Mouse (Mus musculus): ENCODE results near the gene Prkar1b. TPM values are rescaled to one million over a fixed set of nuclear protein-coding genes. Genes with fewer than 3 reads are reported as not detected.

Prkar1b gene
- polyA plus RNA-seq, 1 experiment: 5.4 TPM

- Histone ChIP-seq H3K27me3 (ENCODE audit: control insufficient read depth, insufficient read depth, low read length) (no peaks in the 10 kb centered on the region), H3K27ac (ENCODE audit: control insufficient read depth, insufficient read depth, low read depth, low read length) (no peak overlapping the region), H3K4me1 (ENCODE audit: control insufficient read depth, insufficient read depth, low read length) (no peaks in the 10 kb centered on the region), H3K4me3 (ENCODE audit: control insufficient read depth, low read depth, low read length) (no peak overlapping the region), H3K36me3 (ENCODE audit: control insufficient read depth, insufficient read depth, low read length) (peaks cover 3% of the 10 kb centered on the region)
- TF ChIP-seq CTCF (IDR thresholded peaks at IDR 0.05; ENCODE audit: control insufficient read depth, insufficient read depth, insufficient replicate concordance, low read depth, low read length): no peak
- no peak for TF ChIP-seq POLR2A (IDR thresholded peaks at IDR 0.05; ENCODE audit: control insufficient read depth, low read depth, low read length)
Measured at GRCm38 (mm10) chr5:139161632-139162031, 11.8 kb upstream of the Prkar1b start.

GRCm38 (mm10) chr5:139160899-139161298 is 11.1 kb upstream of the Prkar1b start:
- no peaks in the 10 kb centered on the region for H3K27me3 ChIP-seq (ENCODE audit: control insufficient read depth, insufficient read depth, low read length)
- TF ChIP-seq POLR2A (IDR thresholded peaks at IDR 0.05; ENCODE audit: control insufficient read depth, low read depth, low read length): no peak
- TF ChIP-seq CTCF (IDR thresholded peaks at IDR 0.05; ENCODE audit: control insufficient read depth, insufficient read depth, insufficient replicate concordance, low read depth, low read length): no peak
- no peak overlapping the region for H3K27ac ChIP-seq (ENCODE audit: control insufficient read depth, insufficient read depth, low read depth, low read length)
- no peaks in the 10 kb centered on the region for H3K4me1 ChIP-seq (ENCODE audit: control insufficient read depth, insufficient read depth, low read length)
- peaks cover 3% of the 10 kb centered on the region; the same call in 1 of the 2 replicates for H3K36me3 ChIP-seq (ENCODE audit: control insufficient read depth, insufficient read depth, low read length)
- no peak overlapping the region for H3K4me3 ChIP-seq (ENCODE audit: control insufficient read depth, low read depth, low read length)

- no peaks in the 10 kb centered on the region for H3K27me3 ChIP-seq (ENCODE audit: control insufficient read depth, insufficient read depth, low read length)
- peak overlapping the region; percentile 97 for H3K4me3 ChIP-seq (ENCODE audit: control insufficient read depth, low read depth, low read length)
- TF ChIP-seq CTCF (IDR thresholded peaks at IDR 0.05; ENCODE audit: control insufficient read depth, insufficient read depth, insufficient replicate concordance, low read depth, low read length): no peak
- TF ChIP-seq POLR2A (IDR thresholded peaks at IDR 0.05; ENCODE audit: control insufficient read depth, low read depth, low read length): no peak
- no peaks in the 10 kb centered on the region; the same call in 1 of the 2 replicates for H3K36me3 ChIP-seq (ENCODE audit: control insufficient read depth, insufficient read depth, low read length)
- H3K4me1 ChIP-seq (ENCODE audit: control insufficient read depth, insufficient read depth, low read length): peaks cover 6% of the 10 kb centered on the region
- peak overlapping the region; percentile 90 for H3K27ac ChIP-seq (ENCODE audit: control insufficient read depth, insufficient read depth, low read depth, low read length)
Measured at GRCm38 (mm10) chr5:139150603-139151031, 816 bp upstream of the Prkar1b start.

GRCm38 (mm10) chr5:139149006-139149672 is 662 bp downstream of the Prkar1b start:
- TF ChIP-seq CTCF (IDR thresholded peaks at IDR 0.05; ENCODE audit: control insufficient read depth, insufficient read depth, insufficient replicate concordance, low read depth, low read length) (no peak), POLR2A (IDR thresholded peaks at IDR 0.05; ENCODE audit: control insufficient read depth, low read depth, low read length) (no peak)
- H3K4me1 ChIP-seq (ENCODE audit: control insufficient read depth, insufficient read depth, low read length): peaks cover 6% of the 10 kb centered on the region
- H3K27me3 ChIP-seq (ENCODE audit: control insufficient read depth, insufficient read depth, low read length): no peaks in the 10 kb centered on the region
- peak overlapping the region; percentile 97 for H3K4me3 ChIP-seq (ENCODE audit: control insufficient read depth, low read depth, low read length)
- H3K27ac ChIP-seq (ENCODE audit: control insufficient read depth, insufficient read depth, low read depth, low read length): no peak overlapping the region
- H3K36me3 ChIP-seq (ENCODE audit: control insufficient read depth, insufficient read depth, low read length): no peaks in the 10 kb centered on the region; the same call in 1 of the 2 replicates

GRCm38 (mm10) chr5:139147178-139148078 is 2.4 kb downstream of the Prkar1b start:
- H3K27ac ChIP-seq (ENCODE audit: control insufficient read depth, insufficient read depth, low read depth, low read length): peak overlapping the region; percentile 43; the same call in 1 of the 2 replicates
- no peaks in the 10 kb centered on the region for H3K36me3 ChIP-seq (ENCODE audit: control insufficient read depth, insufficient read depth, low read length)
- no peak for TF ChIP-seq POLR2A (IDR thresholded peaks at IDR 0.05; ENCODE audit: control insufficient read depth, low read depth, low read length)
- no peak for TF ChIP-seq CTCF (IDR thresholded peaks at IDR 0.05; ENCODE audit: control insufficient read depth, insufficient read depth, insufficient replicate concordance, low read depth, low read length)
- H3K27me3 ChIP-seq (ENCODE audit: control insufficient read depth, insufficient read depth, low read length): no peaks in the 10 kb centered on the region
- H3K4me3 ChIP-seq (ENCODE audit: control insufficient read depth, low read depth, low read length): 0 out of 2 replicates have a peak overlapping the region, but pooled peaks have one; percentile 4
- H3K4me1 ChIP-seq (ENCODE audit: control insufficient read depth, insufficient read depth, low read length): peaks cover 6% of the 10 kb centered on the region

- no peaks in the 10 kb centered on the region for H3K27me3 ChIP-seq (ENCODE audit: control insufficient read depth, insufficient read depth, low read length)
- TF ChIP-seq POLR2A (IDR thresholded peaks at IDR 0.05; ENCODE audit: control insufficient read depth, low read depth, low read length) (no peak), CTCF (IDR thresholded peaks at IDR 0.05; ENCODE audit: control insufficient read depth, insufficient read depth, insufficient replicate concordance, low read depth, low read length) (no peak)
- H3K4me1 ChIP-seq (ENCODE audit: control insufficient read depth, insufficient read depth, low read length): peaks cover 5% of the 10 kb centered on the region
- H3K27ac ChIP-seq (ENCODE audit: control insufficient read depth, insufficient read depth, low read depth, low read length): peak overlapping the region; percentile 46
- no peak overlapping the region for H3K4me3 ChIP-seq (ENCODE audit: control insufficient read depth, low read depth, low read length)
- H3K36me3 ChIP-seq (ENCODE audit: control insufficient read depth, insufficient read depth, low read length): no peaks in the 10 kb centered on the region
Measured at GRCm38 (mm10) chr5:139146476-139147075, 3.2 kb downstream of the Prkar1b start.

All from testis, adult 2 months (tissue).